Mouse (Mus musculus): ENCODE results near the gene Sirpb1a. TPM values are rescaled to one million over a fixed set of nuclear protein-coding genes. Genes with fewer than 3 reads are reported as not detected.
"Not testable (repeated sequence)": the region's sequence is repeated elsewhere in the genome, so short reads cannot be mapped to it uniquely, and the experiment has no call there.

Gene Sirpb1a
- total RNA-seq (2022), result not detected

GRCm38 (mm10) chr3:15426447-15426846, at the start of gene Sirpb1a:
TSS of gene Sirpb1a (minus strand) at chr3:15426520.
- DNase-seq (ENCODE audit: low spot score in 2 of 2), result not testable (repeated sequence)

GRCm38 (mm10) chr3:15474831-15475230, 48.5 kb upstream of the Sirpb1a start:
- DNase-seq (ENCODE audit: low spot score in 2 of 2), result not testable (repeated sequence)

- DNase-seq (ENCODE audit: low spot score in 2 of 2), result not testable (repeated sequence)
Observed at GRCm38 (mm10) chr3:15470158-15470557, 43.8 kb upstream of the Sirpb1a start.

- not testable (repeated sequence) for DNase-seq (ENCODE audit: low spot score in 2 of 2)
Observed at GRCm38 (mm10) chr3:15443936-15444335, 17.6 kb upstream of the Sirpb1a start.

- DNase-seq (ENCODE audit: low spot score in 2 of 2), result not testable (repeated sequence)
Observed at GRCm38 (mm10) chr3:15439844-15440243, 13.5 kb upstream of the Sirpb1a start.

GRCm38 (mm10) chr3:15427917-15428316, 1.6 kb upstream of the Sirpb1a start:
- DNase-seq (ENCODE audit: low spot score in 2 of 2), result no peak

GRCm38 (mm10) chr3:15355690-15356089, 70.6 kb downstream of the Sirpb1a start:
- not testable (repeated sequence) for DNase-seq (ENCODE audit: low spot score in 2 of 2)

- not testable (repeated sequence) for DNase-seq (ENCODE audit: low spot score in 2 of 2)
Observed at GRCm38 (mm10) chr3:15350318-15350717, 76.0 kb downstream of the Sirpb1a start.

- not testable (repeated sequence) for DNase-seq (ENCODE audit: low spot score in 2 of 2)
Observed at GRCm38 (mm10) chr3:15345606-15346005, 80.7 kb downstream of the Sirpb1a start.

GRCm38 (mm10) chr3:15340287-15340686, 86.0 kb downstream of the Sirpb1a start:
- DNase-seq (ENCODE audit: low spot score in 2 of 2), result no peak

GRCm38 (mm10) chr3:15334182-15334581, 92.1 kb downstream of the Sirpb1a start:
- DNase-seq (ENCODE audit: low spot score in 2 of 2), result no peak

- no peak for DNase-seq (ENCODE audit: low spot score in 2 of 2)
Observed at GRCm38 (mm10) chr3:15332063-15332462, 94.3 kb downstream of the Sirpb1a start, which contains the start of gene Gm9733. TSS of gene Gm9733 (minus strand) at chr3:15332302.

GRCm38 (mm10) chr3:15331545-15331944, 94.8 kb downstream of the Sirpb1a start:
- DNase-seq (ENCODE audit: low spot score in 2 of 2), result no peak

GRCm38 (mm10) chr3:15329549-15329948, 96.8 kb downstream of the Sirpb1a start:
- no peak for DNase-seq (ENCODE audit: low spot score in 2 of 2)

Other genes with a start within 250 kb of the Sirpb1a start
- gene Gm9733, start 94.2 kb downstream of the Sirpb1a start, total RNA-seq (2022), result not detected
- gene Sirpb1b, start 148.5 kb upstream of the Sirpb1a start, total RNA-seq (2022), result not detected

All from left cerebral cortex, adult 8-10 months (tissue).